ENCODE assay signal across 11 mouse cellular contexts in genomic region chr17:36943691-36944090, GRCm38 (mm10). TPM values are rescaled to one million over a fixed set of nuclear protein-coding genes. Genes with fewer than 3 reads are reported as not detected.
DNase-seq lines count a peak whose midpoint lies in the region; ATAC-seq lines count a peak whose summit lies in the region.
"Had no signal": no experiment of that assay in that cellular context is flagged by ENCODE, and none has a peak within 500 bp of the region (broad histone marks: within the 10 kb centered on the region; RNA-seq: fewer than 3 reads in every experiment).

No protein-coding gene starts in this region.

- H3K36me3 ChIP-seq in heart, embryonic 11.5 days (ENCODE audit: control insufficient read depth, insufficient read depth, low read length) = no peaks in the 10 kb centered on the region; the same call in 1 of the 2 replicates
- H3K36me3 ChIP-seq in midbrain, embryonic 10.5 days = peaks cover 5% of the 10 kb centered on the region
- H3K36me3 ChIP-seq in midbrain, embryonic 11.5 days (ENCODE audit: control insufficient read depth, insufficient read depth, low read length) = no peaks in the 10 kb centered on the region; the same call in 1 of the 2 replicates
- no peaks in the 10 kb centered on the region for H3K36me3 ChIP-seq in intestine, embryonic 16.5 days (ENCODE audit: control insufficient read depth, insufficient read depth, low read length)
- no peaks in the 10 kb centered on the region for H3K36me3 ChIP-seq in stomach, embryonic 16.5 days (ENCODE audit: control insufficient read depth, insufficient read depth, low read length)

- ATAC-seq in heart, embryonic 11.5 days (replicated peaks; ENCODE audit: insufficient number of reproducible peaks, low FRiP score, low TSS enrichment) = no peak
- ATAC-seq in midbrain, embryonic 11.5 days (ENCODE audit: low FRiP score) = no peak
- no peak for ATAC-seq in intestine, embryonic 16.5 days
- no peak for ATAC-seq in stomach, embryonic 16.5 days (ENCODE audit: insufficient read depth, low FRiP score)

- H3K4me2 ChIP-seq in heart, embryonic 11.5 days = no peak overlapping the region
- H3K4me2 ChIP-seq in midbrain, embryonic 11.5 days = no peak overlapping the region
- H3K4me2 ChIP-seq in intestine, embryonic 16.5 days (ENCODE audit: low read depth, low read length) = no peak overlapping the region
- H3K4me2 ChIP-seq in stomach, embryonic 16.5 days (ENCODE audit: low read depth, low read length) = no peak overlapping the region

- no peak for DNase-seq in heart, postnatal 4 days
- DNase-seq in midbrain, embryonic 10.5 days (ENCODE audit: low spot score) = peak; percentile 15
- DNase-seq in midbrain, embryonic 11.5 days (ENCODE audit: low spot score, missing footprints) = no peak
- DNase-seq in left cerebral cortex, adult 8-10 months (ENCODE audit: low spot score in 2 of 2) = no peak
- DNase-seq in spleen, postnatal 10 days (ENCODE audit: low spot score in 2 of 2) = no peak
- DNase-seq: kidney, adult 9 months had no signal

- H3K9ac ChIP-seq in heart, embryonic 11.5 days (ENCODE audit: low read depth, low read length) = no peak overlapping the region
- no peak overlapping the region for H3K9ac ChIP-seq in midbrain, embryonic 11.5 days (ENCODE audit: low read length)
- no peak overlapping the region for H3K9ac ChIP-seq in intestine, embryonic 16.5 days (ENCODE audit: low read depth, low read length)
- 0 out of 2 replicates have a peak overlapping the region, but pooled peaks have one; percentile 56 for H3K9ac ChIP-seq in stomach, embryonic 16.5 days (ENCODE audit: low read length)

- WGBS in heart, embryonic 11.5 days (ENCODE audit: insufficient replicate concordance) = 16% methylated on average over 5 of the region's 5 CpGs
- WGBS in midbrain, embryonic 10.5 days = 25% methylated on average over 5 of the region's 5 CpGs
- WGBS in midbrain, embryonic 11.5 days = 28% methylated on average over 5 of the region's 5 CpGs
- WGBS in intestine, embryonic 16.5 days = 25% methylated on average over 5 of the region's 5 CpGs
- WGBS in stomach, embryonic 16.5 days = 20% methylated on average over 5 of the region's 5 CpGs

- H3K9me3 ChIP-seq in heart, embryonic 11.5 days (replicated peaks; ENCODE audit: control insufficient read depth, low read length) = no peaks in the 10 kb centered on the region
- no peaks in the 10 kb centered on the region for H3K9me3 ChIP-seq in midbrain, embryonic 10.5 days (replicated peaks)
- H3K9me3 ChIP-seq in midbrain, embryonic 11.5 days (ENCODE audit: control insufficient read depth, low read length) = no peaks in the 10 kb centered on the region
- no peaks in the 10 kb centered on the region for H3K9me3 ChIP-seq in intestine, embryonic 16.5 days (ENCODE audit: control insufficient read depth, low read length)
- H3K9me3 ChIP-seq in stomach, embryonic 16.5 days (replicated peaks; ENCODE audit: control insufficient read depth, low read length) = no peaks in the 10 kb centered on the region

- H3K27me3 ChIP-seq in heart, embryonic 11.5 days (ENCODE audit: control insufficient read depth, insufficient read depth, low read length) = peaks cover 70% of the 10 kb centered on the region
- peaks cover 78% of the 10 kb centered on the region for H3K27me3 ChIP-seq in midbrain, embryonic 10.5 days (ENCODE audit: low read depth, poor library complexity, severe bottlenecking)
- peaks cover 44% of the 10 kb centered on the region for H3K27me3 ChIP-seq in midbrain, embryonic 11.5 days (ENCODE audit: control insufficient read depth, insufficient read depth, low read length)
- H3K27me3 ChIP-seq in intestine, embryonic 16.5 days (replicated peaks; ENCODE audit: control insufficient read depth, insufficient read depth, low read length) = peaks cover 23% of the 10 kb centered on the region
- peaks cover 31% of the 10 kb centered on the region for H3K27me3 ChIP-seq in stomach, embryonic 16.5 days (ENCODE audit: control insufficient read depth, insufficient read depth, low read length)
- H3K27me3 ChIP-seq: CH12.LX had no signal

- H3K4me1 ChIP-seq in heart, embryonic 11.5 days (ENCODE audit: control insufficient read depth, insufficient read depth, low read length) = peaks cover 14% of the 10 kb centered on the region; the same call in 1 of the 2 replicates
- H3K4me1 ChIP-seq in midbrain, embryonic 10.5 days = peaks cover 30% of the 10 kb centered on the region
- peaks cover 15% of the 10 kb centered on the region for H3K4me1 ChIP-seq in midbrain, embryonic 11.5 days (ENCODE audit: control insufficient read depth, insufficient read depth, low read length)
- H3K4me1 ChIP-seq in intestine, embryonic 16.5 days (ENCODE audit: control insufficient read depth, insufficient read depth, low read length) = peaks cover 8% of the 10 kb centered on the region
- H3K4me1 ChIP-seq in stomach, embryonic 16.5 days (ENCODE audit: control insufficient read depth, insufficient read depth, low read length) = peaks cover 6% of the 10 kb centered on the region; the same call in 1 of the 2 replicates

- H3K27ac ChIP-seq in heart, embryonic 11.5 days (ENCODE audit: low read depth, low read length) = no peak overlapping the region
- H3K27ac ChIP-seq in midbrain, embryonic 10.5 days (replicated peaks) = no peak overlapping the region
- H3K27ac ChIP-seq in midbrain, embryonic 11.5 days (ENCODE audit: low read depth, low read length) = no peak overlapping the region
- H3K27ac ChIP-seq in intestine, embryonic 16.5 days (ENCODE audit: low read length) = no peak overlapping the region
- H3K27ac ChIP-seq in stomach, embryonic 16.5 days (ENCODE audit: low read length) = no peak overlapping the region

- H3K4me3 ChIP-seq in heart, embryonic 11.5 days (ENCODE audit: low read depth, low read length) = peak overlapping the region; percentile 42
- H3K4me3 ChIP-seq in midbrain, embryonic 10.5 days = peak overlapping the region; percentile 54; the same call in 1 of the 2 replicates
- no peak overlapping the region for H3K4me3 ChIP-seq in midbrain, embryonic 11.5 days (ENCODE audit: low read depth, low read length)
- H3K4me3 ChIP-seq in intestine, embryonic 16.5 days (ENCODE audit: low read length) = peak overlapping the region; percentile 51
- peak overlapping the region; percentile 47 for H3K4me3 ChIP-seq in stomach, embryonic 16.5 days (replicated peaks; ENCODE audit: low read length)

RNA-seq across cellular contexts. Expression of gene Rnf39, which starts 1.0 kb away (rescaled TPM):
- polyA plus RNA-seq in heart, embryonic 11.5 days (2014; fragmentation: Nextera tagmentation; extraction: Ambion mirVana) = 0.10 and 0.17 TPM in 2 replicates
- total RNA-seq in heart, postnatal 4 days (2021) = under 1 TPM; 0.45 TPM
- 0.22 and 0.67 TPM in 2 replicates for polyA plus RNA-seq in midbrain, embryonic 10.5 days (2016; fragmentation: Nextera tagmentation; extraction: Ambion mirVana)
- polyA plus RNA-seq in midbrain, embryonic 11.5 days (2014; fragmentation: Nextera tagmentation; extraction: Ambion mirVana) = 0.46 TPM in 2 replicates
- polyA plus RNA-seq in intestine, embryonic 16.5 days (2015; fragmentation: Nextera tagmentation; extraction: Ambion mirVana) = 1.8 and 2.4 TPM in 2 replicates
- 3.4 and 5.9 TPM in 2 replicates for polyA plus RNA-seq in stomach, embryonic 16.5 days (2015; fragmentation: Nextera tagmentation; extraction: Ambion mirVana)
- total RNA-seq in left cerebral cortex, adult 8-10 months (2022) = 1 to 10 TPM; 5.6 to 8.0 (median 6.5) TPM
- total RNA-seq: CH12.LX had no signal

RNA-seq across cellular contexts. Expression of gene Ppp1r11, which starts 7.8 kb away (rescaled TPM):
- polyA plus RNA-seq in heart, embryonic 11.5 days (2014; fragmentation: Nextera tagmentation; extraction: Ambion mirVana) = 97.4 and 105 TPM in 2 replicates
- total RNA-seq in heart, postnatal 4 days (2021) = 10 to 100 TPM; 56.0 to 61.3 TPM
- polyA plus RNA-seq in midbrain, embryonic 10.5 days (2016; fragmentation: Nextera tagmentation; extraction: Ambion mirVana) = 160 and 166 TPM in 2 replicates
- 152 and 157 TPM in 2 replicates for polyA plus RNA-seq in midbrain, embryonic 11.5 days (2014; fragmentation: Nextera tagmentation; extraction: Ambion mirVana)
- 92.1 and 101 TPM in 2 replicates for polyA plus RNA-seq in intestine, embryonic 16.5 days (2015; fragmentation: Nextera tagmentation; extraction: Ambion mirVana)
- polyA plus RNA-seq in stomach, embryonic 16.5 days (2015; fragmentation: Nextera tagmentation; extraction: Ambion mirVana) = 97.4 and 109 TPM in 2 replicates
- total RNA-seq in left cerebral cortex, adult 8-10 months (2022) = 100 to 1,000 TPM; 107 to 144 (median 137) TPM

RNA-seq across cellular contexts. Expression of gene Znrd1, which starts 14.7 kb away (rescaled TPM):
- polyA plus RNA-seq in heart, embryonic 11.5 days (2014; fragmentation: Nextera tagmentation; extraction: Ambion mirVana) = 42.9 and 44.1 TPM in 2 replicates
- total RNA-seq in heart, postnatal 4 days (2021) = 10 to 100 TPM; 24.9 to 29.3 TPM
- polyA plus RNA-seq in midbrain, embryonic 10.5 days (2016; fragmentation: Nextera tagmentation; extraction: Ambion mirVana) = 88.5 and 96.7 TPM in 2 replicates
- 83.5 and 86.7 TPM in 2 replicates for polyA plus RNA-seq in midbrain, embryonic 11.5 days (2014; fragmentation: Nextera tagmentation; extraction: Ambion mirVana)
- 68.5 and 72.2 TPM in 2 replicates for polyA plus RNA-seq in intestine, embryonic 16.5 days (2015; fragmentation: Nextera tagmentation; extraction: Ambion mirVana)
- polyA plus RNA-seq in stomach, embryonic 16.5 days (2015; fragmentation: Nextera tagmentation; extraction: Ambion mirVana) = 70.3 and 79.7 TPM in 2 replicates
- 10 to 100 TPM; 23.9 to 39.6 (median 33.0) TPM for total RNA-seq in left cerebral cortex, adult 8-10 months (2022)

RNA-seq across cellular contexts. Expression of gene Znrd1as, which starts 14.7 kb away (rescaled TPM):
- polyA plus RNA-seq in heart, embryonic 11.5 days (2014; fragmentation: Nextera tagmentation; extraction: Ambion mirVana) = 7.9 and 8.6 TPM in 2 replicates
- total RNA-seq in heart, postnatal 4 days (2021) = 1 to 10 TPM; 7.2 to 7.3 TPM
- 8.8 and 10.6 TPM in 2 replicates for polyA plus RNA-seq in midbrain, embryonic 10.5 days (2016; fragmentation: Nextera tagmentation; extraction: Ambion mirVana)
- polyA plus RNA-seq in midbrain, embryonic 11.5 days (2014; fragmentation: Nextera tagmentation; extraction: Ambion mirVana) = 8.5 and 9.4 TPM in 2 replicates
- 6.1 and 6.6 TPM in 2 replicates for polyA plus RNA-seq in intestine, embryonic 16.5 days (2015; fragmentation: Nextera tagmentation; extraction: Ambion mirVana)
- polyA plus RNA-seq in stomach, embryonic 16.5 days (2015; fragmentation: Nextera tagmentation; extraction: Ambion mirVana) = 4.2 and 5.6 TPM in 2 replicates
- total RNA-seq in left cerebral cortex, adult 8-10 months (2022) = 1 to 10 TPM; 4.7 to 7.3 (median 6.6) TPM

RNA-seq across cellular contexts. Expression of gene 2410137M14Rik, which starts 37.3 kb away (rescaled TPM):
- not detected in 2 replicates for polyA plus RNA-seq in heart, embryonic 11.5 days (2014; fragmentation: Nextera tagmentation; extraction: Ambion mirVana)
- not detected for total RNA-seq in heart, postnatal 4 days (2021)
- polyA plus RNA-seq in midbrain, embryonic 10.5 days (2016; fragmentation: Nextera tagmentation; extraction: Ambion mirVana) = not detected in 2 replicates
- polyA plus RNA-seq in midbrain, embryonic 11.5 days (2014; fragmentation: Nextera tagmentation; extraction: Ambion mirVana) = 0.39 TPM in 1 of 2 replicates, not detected in the other
- polyA plus RNA-seq in intestine, embryonic 16.5 days (2015; fragmentation: Nextera tagmentation; extraction: Ambion mirVana) = not detected in 2 replicates
- not detected in 2 replicates for polyA plus RNA-seq in stomach, embryonic 16.5 days (2015; fragmentation: Nextera tagmentation; extraction: Ambion mirVana)
- 1 to 10 TPM in 1 of 4 experiments, under 1 TPM in 2, not detected in 1; 0.86 to 1.3 (median 0.89) TPM for total RNA-seq in left cerebral cortex, adult 8-10 months (2022)
- total RNA-seq: adrenal gland, adult 18-20 months; CH12.LX had no signal
